In genomic region chr1:190170819-190171216, GRCm38 (mm10) we compare ENCODE assay signal across 8 mouse cellular contexts. TPM values are rescaled to one million over a fixed set of nuclear protein-coding genes. Genes with fewer than 3 reads are reported as not detected.
DNase-seq lines count a peak whose midpoint lies in the region; ATAC-seq and TF ChIP-seq lines count a peak whose summit lies in the region.
"Had no signal": no experiment of that assay in that cellular context is flagged by ENCODE, and none has a peak within 500 bp of the region (broad histone marks: within the 10 kb centered on the region; RNA-seq: fewer than 3 reads in every experiment).

No protein-coding gene starts in this region.

- no peaks in the 10 kb centered on the region for H3K9me3 ChIP-seq in forebrain, embryonic 11.5 days (ENCODE audit: control insufficient read depth, low read length)
- no peaks in the 10 kb centered on the region for H3K9me3 ChIP-seq in limb, embryonic 10.5 days (replicated peaks)
- H3K9me3 ChIP-seq in neural tube, embryonic 15.5 days (replicated peaks), result no peaks in the 10 kb centered on the region

- ATAC-seq in forebrain, embryonic 11.5 days (replicated peaks; ENCODE audit: low FRiP score), result peak; percentile 47
- 0 out of 2 replicates have a peak, but pooled peaks have one; percentile 16 for ATAC-seq in neural tube, embryonic 15.5 days (ENCODE audit: low FRiP score)
- no peak for ATAC-seq in cerebellum, adult (ENCODE audit: insufficient number of reproducible peaks, low FRiP score, low TSS enrichment)

- peaks cover 16% of the 10 kb centered on the region for H3K4me1 ChIP-seq in forebrain, embryonic 11.5 days (replicated peaks; ENCODE audit: control insufficient read depth, insufficient read depth, low read length)
- H3K4me1 ChIP-seq in limb, embryonic 10.5 days, result peaks cover 68% of the 10 kb centered on the region
- peaks cover 64% of the 10 kb centered on the region for H3K4me1 ChIP-seq in neural tube, embryonic 15.5 days

- peak overlapping the region; percentile 78 for H3K9ac ChIP-seq in forebrain, embryonic 11.5 days (ENCODE audit: low read length)
- peak overlapping the region; percentile 60 for H3K9ac ChIP-seq in neural tube, embryonic 15.5 days (replicated peaks)

- H3K4me2 ChIP-seq in forebrain, embryonic 11.5 days (ENCODE audit: low read depth, low read length, severe bottlenecking), result peak overlapping the region; percentile 95
- peak overlapping the region; percentile 96 for H3K4me2 ChIP-seq in neural tube, embryonic 15.5 days

- H3K27me3 ChIP-seq in forebrain, embryonic 11.5 days (ENCODE audit: control insufficient read depth, insufficient read depth, low read length), result peaks cover 35% of the 10 kb centered on the region
- H3K27me3 ChIP-seq in limb, embryonic 10.5 days (ENCODE audit: low read depth, poor library complexity, severe bottlenecking), result peaks cover 97% of the 10 kb centered on the region
- H3K27me3 ChIP-seq in neural tube, embryonic 15.5 days (replicated peaks), result peaks cover 29% of the 10 kb centered on the region

- no peaks in the 10 kb centered on the region for H3K36me3 ChIP-seq in forebrain, embryonic 11.5 days (ENCODE audit: control insufficient read depth, insufficient read depth, low read length)
- H3K36me3 ChIP-seq in limb, embryonic 10.5 days, result no peaks in the 10 kb centered on the region
- no peaks in the 10 kb centered on the region for H3K36me3 ChIP-seq in neural tube, embryonic 15.5 days

- DNase-seq in left cerebral cortex, adult 2 months (ENCODE audit: extremely low spot score in 1 of 2, low spot score in 2 of 2), result no peak
- DNase-seq in left cerebral cortex, adult 9 months (ENCODE audit: low spot score in 2 of 2), result no peak
- DNase-seq in forebrain, embryonic 11.5 days (ENCODE audit: low spot score), result no peak
- DNase-seq in limb, embryonic 10.5 days (ENCODE audit: low spot score), result no peak
- no peak for DNase-seq in cerebellum, adult 8-10 months

- WGBS in forebrain, embryonic 11.5 days, result under 1% methylated on average over 22 of the region's 24 CpGs
- WGBS in limb, embryonic 10.5 days, result 0% methylated on average over 24 of the region's 24 CpGs
- under 1% methylated on average over 23 of the region's 24 CpGs for WGBS in neural tube, embryonic 15.5 days

- intact Hi-C loops in left cerebral cortex, adult 2 months (cut with DNase I), result no loop called here

- no peak overlapping the region for H3K27ac ChIP-seq in left cerebral cortex, adult 2 months
- H3K27ac ChIP-seq in forebrain, embryonic 11.5 days (ENCODE audit: low read depth, low read length), result peak overlapping the region; percentile 83; the same call in 1 of the 2 replicates
- H3K27ac ChIP-seq in limb, embryonic 10.5 days, result no peak overlapping the region; the same call in 1 of the 2 replicates
- H3K27ac ChIP-seq in neural tube, embryonic 15.5 days (replicated peaks), result peak overlapping the region; percentile 91

- H3K4me3 ChIP-seq in left cerebral cortex, adult 2 months, result peak overlapping the region; percentile 50
- peak overlapping the region; percentile 62 for H3K4me3 ChIP-seq in forebrain, embryonic 11.5 days (ENCODE audit: low read depth, low read length)
- H3K4me3 ChIP-seq in limb, embryonic 10.5 days, result peak overlapping the region; percentile 64
- peak overlapping the region; percentile 69 for H3K4me3 ChIP-seq in neural tube, embryonic 15.5 days (replicated peaks)

- no peak for TF ChIP-seq CTCF in left cerebral cortex, adult 2 months (IDR thresholded peaks at IDR 0.05)

RNA-seq across cellular contexts. Expression of gene Prox1, which starts 0.3 kb away (rescaled TPM):
- 1 to 10 TPM; 7.3 to 7.4 TPM for total RNA-seq in left cerebral cortex, adult 2 months (2021)
- polyA plus RNA-seq in forebrain, embryonic 11.5 days (2014; fragmentation: Nextera tagmentation; extraction: Ambion mirVana), result 7.6 and 8.5 TPM in 2 replicates
- polyA plus RNA-seq in limb, embryonic 10.5 days (2016; fragmentation: Nextera tagmentation; extraction: Ambion mirVana), result 0.28 and 0.46 TPM in 2 replicates
- polyA plus RNA-seq in neural tube, embryonic 15.5 days (2015; fragmentation: Nextera tagmentation; extraction: Ambion mirVana), result 9.1 and 9.7 TPM in 2 replicates
- total RNA-seq: neutrophil, adult 5-6 weeks had no signal

Comparison
In these comparisons a context has a peak if more than half of its experiments do, and no peak if none do; other contexts are left out.
1. H3K27ac ChIP-seq: peak in forebrain, embryonic 11.5 days (single experiment) and neural tube, embryonic 15.5 days (single experiment); none in left cerebral cortex, adult 2 months (single experiment) and limb, embryonic 10.5 days (single experiment).
2. Peak in every context shown above with its lines, with median percentiles within 50 percentile points of each other: H3K4me3 ChIP-seq.